Mouse (Mus musculus) erythroblast, embryonic 14.5 days (primary cell): ENCODE measurements at regions not wholly inside any gene's neighbourhood (a gene's known extent, or its start where the extent isn't known, plus 50 kb on each side); places are given as distances from the start of the nearest gene placed in this dataset.
"Not testable (repeated sequence)": the region's sequence is repeated elsewhere in the genome, so short reads cannot be mapped to it uniquely, and the experiment has no call there.

Experiments used
- GATA1 ChIP-seq: IDR thresholded peaks from 2 replicates; pipeline ENCODE4 v1.6.1; 2012; ENCODE audit warnings: low read length, inconsistent platforms, mixed read lengths
- TAL1 ChIP-seq: IDR thresholded peaks from 3 replicates; pipeline ENCODE4 v1.6.1; 2012; ENCODE audit warnings: low read length, inconsistent platforms, mixed read lengths

DNA sequence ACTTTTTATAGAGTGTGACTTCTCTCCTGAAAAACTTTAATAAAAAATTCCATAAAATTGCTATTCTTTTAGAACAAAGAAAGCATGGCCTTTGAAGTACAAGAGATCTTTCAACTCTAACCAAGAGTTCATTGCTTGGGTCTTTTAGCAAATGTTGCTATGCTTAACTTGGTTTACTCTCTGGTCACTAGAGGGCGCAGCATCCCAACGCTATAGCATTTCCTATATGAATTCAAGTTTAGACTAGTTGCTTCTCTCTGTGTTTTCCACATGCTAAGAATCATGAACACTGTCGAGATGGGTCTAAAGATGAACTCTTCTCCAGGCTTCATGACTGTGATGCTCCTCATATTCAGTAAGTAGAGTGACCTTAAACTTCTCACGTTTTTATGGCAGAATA lies 511.8 kb upstream of the Olfr1507 start:
- TF ChIP-seq GATA1, TAL1: not testable (repeated sequence)
